Mouse (Mus musculus) kidney, adult 2 months (tissue): Measurements from ENCODE around the gene Ppm1h.

Source experiments
- CTCF ChIP-seq: fragments of 200-500 bp; conservative IDR thresholded peaks from 2 replicates; pipeline ENCODE4 v1.5.1; 2011; ENCODE audit warnings: low read depth, mild to moderate bottlenecking, control low read depth, low read length, moderate library complexity, mixed read lengths; ENCODE audit not compliant: insufficient read depth, insufficient read length
- POLR2A ChIP-seq: fragments of 200-500 bp; IDR thresholded peaks from one replicate; pipeline ENCODE4 v1.6.1; 2011; ENCODE audit warnings: low read depth, low read length, control low read depth

GRCm38 (mm10) chr10:122861696-122862385 is 183.3 kb downstream of the Ppm1h start:
- TF ChIP-seq CTCF (no peak), POLR2A (no peak)
